8 mouse cellular contexts compared by ENCODE assay signal in the genomic region with DNA sequence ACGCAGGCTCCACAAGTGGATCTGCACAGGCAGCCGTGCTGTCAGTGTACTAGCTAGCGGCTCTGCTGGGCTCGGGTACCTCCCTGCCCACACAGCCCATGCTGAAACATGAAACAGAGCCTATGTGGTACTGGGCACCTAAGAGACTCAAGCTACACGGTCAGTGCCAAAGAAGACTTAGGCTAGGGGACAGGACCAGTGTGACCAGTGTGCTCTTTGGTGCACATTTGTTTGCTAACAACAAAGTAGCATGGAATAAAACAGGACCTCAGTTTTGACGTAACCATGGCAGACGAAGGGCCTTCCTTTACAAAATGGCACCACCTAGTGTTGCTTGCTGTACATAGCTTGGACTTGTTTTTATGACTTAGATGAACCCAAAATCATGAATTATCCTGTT. TPM values are rescaled to one million over a fixed set of nuclear protein-coding genes. Genes with fewer than 3 reads are reported as not detected.
DNase-seq lines count a peak whose midpoint lies in the region; ATAC-seq and TF ChIP-seq lines count a peak whose summit lies in the region.

No protein-coding gene starts in this region.

- TF ChIP-seq CTCF in intestine, postnatal 0 days (IDR thresholded peaks at IDR 0.05; ENCODE audit: low read depth), result peak; percentile 84

- no peaks in the 10 kb centered on the region for H3K36me3 ChIP-seq in neural tube, embryonic 11.5 days (ENCODE audit: control insufficient read depth, insufficient read depth, low read length)
- H3K36me3 ChIP-seq in forebrain, embryonic 14.5 days (ENCODE audit: control insufficient read depth, insufficient read depth, low read length), result no peaks in the 10 kb centered on the region
- H3K36me3 ChIP-seq in intestine, postnatal 0 days (ENCODE audit: control insufficient read depth, insufficient read depth), result no peaks in the 10 kb centered on the region
- H3K36me3 ChIP-seq in limb, embryonic 14.5 days (ENCODE audit: control insufficient read depth, insufficient read depth, low read length), result no peaks in the 10 kb centered on the region

- H3K27me3 ChIP-seq in neural tube, embryonic 11.5 days (ENCODE audit: control insufficient read depth, insufficient read depth, low read length), result no peaks in the 10 kb centered on the region
- no peaks in the 10 kb centered on the region for H3K27me3 ChIP-seq in forebrain, embryonic 14.5 days (replicated peaks; ENCODE audit: control insufficient read depth, insufficient read depth, low read length)
- no peaks in the 10 kb centered on the region for H3K27me3 ChIP-seq in intestine, postnatal 0 days (replicated peaks; ENCODE audit: control insufficient read depth, insufficient read depth, low read length)
- no peaks in the 10 kb centered on the region for H3K27me3 ChIP-seq in limb, embryonic 14.5 days (ENCODE audit: control insufficient read depth, insufficient read depth, low read length)

- no peak overlapping the region for H3K27ac ChIP-seq in neural tube, embryonic 11.5 days (ENCODE audit: low read depth, low read length)
- H3K27ac ChIP-seq in forebrain, embryonic 14.5 days (ENCODE audit: low read depth, low read length), result no peak overlapping the region
- H3K27ac ChIP-seq in intestine, postnatal 0 days (ENCODE audit: low read depth, low read length), result no peak overlapping the region
- no peak overlapping the region for H3K27ac ChIP-seq in limb, embryonic 14.5 days (replicated peaks; ENCODE audit: low read depth, low read length)

- no peak for ATAC-seq in neural tube, embryonic 11.5 days (ENCODE audit: insufficient read depth, low FRiP score, low TSS enrichment)
- ATAC-seq in forebrain, embryonic 14.5 days, result peak; percentile 69
- 0 out of 2 replicates have a peak, but pooled peaks have one; percentile 16 for ATAC-seq in intestine, postnatal 0 days
- ATAC-seq in limb, embryonic 14.5 days (ENCODE audit: low FRiP score, low read depth), result peak; percentile 41; the same call in 1 of the 2 replicates

- intact Hi-C loops in gastrocnemius, postnatal 14 days (cut with DNase I; ENCODE audit: low total_unique reads), result no loop called here

- no peak overlapping the region for H3K9ac ChIP-seq in neural tube, embryonic 11.5 days (ENCODE audit: low read length)
- no peak overlapping the region for H3K9ac ChIP-seq in forebrain, embryonic 14.5 days (ENCODE audit: low read length)
- H3K9ac ChIP-seq in intestine, postnatal 0 days (ENCODE audit: low read depth, low read length), result no peak overlapping the region
- no peak overlapping the region for H3K9ac ChIP-seq in limb, embryonic 14.5 days (ENCODE audit: low read depth, low read length, severe bottlenecking)

- H3K4me3 ChIP-seq in neural tube, embryonic 11.5 days (ENCODE audit: low read depth, low read length), result no peak overlapping the region
- H3K4me3 ChIP-seq in forebrain, embryonic 14.5 days (ENCODE audit: low read depth, low read length), result no peak overlapping the region
- H3K4me3 ChIP-seq in intestine, postnatal 0 days (ENCODE audit: low read depth, low read length), result no peak overlapping the region
- no peak overlapping the region for H3K4me3 ChIP-seq in limb, embryonic 14.5 days (replicated peaks; ENCODE audit: low read length)

- H3K4me1 ChIP-seq in neural tube, embryonic 11.5 days (ENCODE audit: control insufficient read depth, insufficient read depth, low read length), result no peaks in the 10 kb centered on the region
- no peaks in the 10 kb centered on the region for H3K4me1 ChIP-seq in forebrain, embryonic 14.5 days (ENCODE audit: control insufficient read depth, insufficient read depth, low read length)
- H3K4me1 ChIP-seq in intestine, postnatal 0 days (replicated peaks; ENCODE audit: control insufficient read depth, insufficient read depth, low read length), result no peaks in the 10 kb centered on the region
- peaks cover 3% of the 10 kb centered on the region for H3K4me1 ChIP-seq in limb, embryonic 14.5 days (ENCODE audit: control insufficient read depth, insufficient read depth, low read length)

- no peak for TF ChIP-seq POLR2A in limb, embryonic 14.5 days (IDR thresholded peaks at IDR 0.05; ENCODE audit: borderline replicate concordance, extremely low read depth, insufficient read depth, insufficient read length)

- peak; percentile 48 for DNase-seq in neural tube, embryonic 11.5 days (ENCODE audit: low spot score)
- DNase-seq in neural tube, embryonic 10.5 days (ENCODE audit: extremely low spot score, low spot score), result no peak
- peak; percentile 89 for DNase-seq in brain, adult 2 months (ENCODE audit: low read depth, low spot score)
- DNase-seq in forebrain, embryonic 14.5 days (ENCODE audit: low spot score), result peak; percentile 87
- DNase-seq in limb, embryonic 14.5 days (ENCODE audit: low spot score), result peak; percentile 78
- peak; percentile 78 for DNase-seq in retina, embryonic 14.5 days (ENCODE audit: low spot score)
- no peak for DNase-seq in gastrocnemius, postnatal 14 days

- no peak overlapping the region for H3K4me2 ChIP-seq in neural tube, embryonic 11.5 days (ENCODE audit: low read depth)
- H3K4me2 ChIP-seq in forebrain, embryonic 14.5 days (ENCODE audit: low read length), result no peak overlapping the region
- H3K4me2 ChIP-seq in intestine, postnatal 0 days (replicated peaks; ENCODE audit: low read depth), result no peak overlapping the region
- no peak overlapping the region for H3K4me2 ChIP-seq in limb, embryonic 14.5 days (replicated peaks; ENCODE audit: low read depth, low read length, severe bottlenecking)

- 53% methylated on average over 7 of the region's 7 CpGs for WGBS in neural tube, embryonic 11.5 days
- 53% methylated on average over 7 of the region's 7 CpGs for WGBS in forebrain, embryonic 14.5 days
- 38% methylated on average over 7 of the region's 7 CpGs for WGBS in intestine, postnatal 0 days
- WGBS in limb, embryonic 14.5 days, result 45% methylated on average over 7 of the region's 7 CpGs

- no peaks in the 10 kb centered on the region for H3K9me3 ChIP-seq in neural tube, embryonic 11.5 days (ENCODE audit: control insufficient read depth, low read length)
- no peaks in the 10 kb centered on the region for H3K9me3 ChIP-seq in forebrain, embryonic 14.5 days (replicated peaks; ENCODE audit: control insufficient read depth, low read length)
- H3K9me3 ChIP-seq in intestine, postnatal 0 days (ENCODE audit: control insufficient read depth), result no peaks in the 10 kb centered on the region
- H3K9me3 ChIP-seq in limb, embryonic 14.5 days (ENCODE audit: control insufficient read depth, low read length), result no peaks in the 10 kb centered on the region

RNA-seq across cellular contexts. Expression of a gene that starts 6.4 kb away (rescaled TPM):
- 2.7 and 3.2 TPM in 2 replicates for polyA plus RNA-seq in neural tube, embryonic 11.5 days (2014; fragmentation: Nextera tagmentation; extraction: Ambion mirVana)
- 2.1 and 3.2 TPM in 2 replicates for polyA plus RNA-seq in forebrain, embryonic 14.5 days (2014; fragmentation: Nextera tagmentation; extraction: Ambion mirVana)
- 0.69 and 1.2 TPM in 2 replicates for polyA plus RNA-seq in intestine, postnatal 0 days (2015; fragmentation: Nextera tagmentation; extraction: Ambion mirVana)
- 1.2 and 1.3 TPM in 2 replicates for polyA plus RNA-seq in limb, embryonic 14.5 days (2012; rRNA removed)
- polyA plus RNA-seq in limb, embryonic 14.5 days (2014; fragmentation: Nextera tagmentation; extraction: Ambion mirVana), result 1.7 and 1.9 TPM in 2 replicates
- under 1 TPM; 0.29 to 0.33 TPM for total RNA-seq in gastrocnemius, postnatal 14 days (2021)

Comparison
In these comparisons a context has a peak if more than half of its experiments do, and no peak if none do; other contexts are left out.
1. DNase-seq: peak in neural tube, embryonic 11.5 days (single experiment), brain, adult 2 months (single experiment), forebrain, embryonic 14.5 days (single experiment), limb, embryonic 14.5 days (single experiment) and retina, embryonic 14.5 days (single experiment); none in neural tube, embryonic 10.5 days (single experiment) and gastrocnemius, postnatal 14 days (single experiment).